Mouse (Mus musculus) ES-E14 (cell line): ENCODE measurements around the gene Slc16a10. TPM values are rescaled to one million over a fixed set of nuclear protein-coding genes. Genes with fewer than 3 reads are reported as not detected.

Source experiments
- DNase-seq: peaks from one replicate; pipeline ENCODE4 v3.0.0-alpha.2; 2013; ENCODE audit warnings: low read depth, low spot score
- H3K27ac ChIP-seq: 2 replicates; pipeline ENCODE4 v1.5.1; 2012; ENCODE audit warnings: low read depth, mild to moderate bottlenecking, low read length, moderate library complexity, mixed read lengths; ENCODE audit not compliant: poor library complexity, insufficient read depth, severe bottlenecking
- H3K36me3 ChIP-seq: 2 replicates; pipeline ENCODE4 v1.6.1; 2012; ENCODE audit warnings: mild to moderate bottlenecking, low read length, moderate library complexity, mixed read lengths; ENCODE audit not compliant: control insufficient read depth, poor library complexity, insufficient read depth, severe bottlenecking
- H3K4me1 ChIP-seq, 2 experiments: fragments of 150-350 bp in 1 of 2; sonication (generic) in 1 of 2; 2 replicates each; pipeline ENCODE4 v1.6.1; 2012; ENCODE audit warnings: low read length in 2 of 2, mild to moderate bottlenecking in 1 of 2, mixed read lengths in 1 of 2; ENCODE audit not compliant: control insufficient read depth in 2 of 2, insufficient read depth in 2 of 2, poor library complexity in 1 of 2
- H3K4me3 ChIP-seq, 2 experiments: fragments of 150-350 bp in 1 of 2; sonication (generic) in 1 of 2; 2 replicates each; pipeline ENCODE4 v1.5.1; 2012; ENCODE audit warnings: low read length in 2 of 2, low read depth in 1 of 2, mild to moderate bottlenecking in 1 of 2, mixed read lengths in 1 of 2; ENCODE audit not compliant: insufficient read depth in 1 of 2, poor library complexity in 1 of 2, severe bottlenecking in 1 of 2
- H3K9ac ChIP-seq: 2 replicates; pipeline ENCODE4 v1.6.1; 2012; ENCODE audit warnings: low read depth, mild to moderate bottlenecking, low read length, mixed read lengths; ENCODE audit not compliant: poor library complexity, insufficient read depth, severe bottlenecking
- H3K9me3 ChIP-seq: fragments of 150-350 bp; sonication (generic); 2 replicates; pipeline ENCODE4 v1.6.1; 2012; ENCODE audit warnings: low read depth, mild to moderate bottlenecking, low read length; ENCODE audit not compliant: control insufficient read depth, insufficient read depth
- CHD2 ChIP-seq: IDR thresholded peaks from 2 replicates; pipeline ENCODE4 v1.6.1; 2014; ENCODE audit warnings: mild to moderate bottlenecking, low read depth, low read length, inconsistent platforms
- HCFC1 ChIP-seq: IDR thresholded peaks from 2 replicates; pipeline ENCODE4 v1.6.1; 2012; ENCODE audit warnings: low read length, inconsistent platforms, borderline replicate concordance; ENCODE audit not compliant: insufficient read depth
- MAFK ChIP-seq: IDR thresholded peaks from 2 replicates; pipeline ENCODE4 v1.6.1; 2014; ENCODE audit warnings: mild to moderate bottlenecking, low read depth, low read length, inconsistent platforms; ENCODE audit not compliant: insufficient read depth
- ZC3H11A ChIP-seq: IDR thresholded peaks from 2 replicates; pipeline ENCODE4 v1.6.1; 2012; ENCODE audit warnings: low read depth, mild to moderate bottlenecking, inconsistent platforms, low read length, borderline replicate concordance
- ZNF384 ChIP-seq: IDR thresholded peaks from 2 replicates; pipeline ENCODE4 v1.6.1; 2012; ENCODE audit warnings: low read depth, low read length, inconsistent platforms
- in situ Hi-C, 2 experiments: fragments of 600-800 bp; cut with MboI; formaldehyde crosslinking; loops; one replicate each; pipeline ENCODE4 v1.15.1; 2025; ENCODE audit warnings: low sequenced_read_pairs in 2 of 2, inconsistent platforms in 1 of 2; ENCODE audit not compliant: unreplicated experiment in 2 of 2
- total RNA-seq: library from RNA; depleted of rRNA; stranded (reverse); fragments of 300-350 nt; gene quantifications from 2 replicates; pipeline ENCODE4 v1.2.3, GENCODE M21; 2012

Slc16a10 gene
- total RNA-seq, 1 experiment: 6.2 TPM

GRCm38 (mm10) chr10:40188831-40189230, 46.8 kb upstream of the Slc16a10 start:
- in situ Hi-C loops: no loop called here
- TF ChIP-seq ZC3H11A (no peak), CHD2 (no peak), ZNF384 (no peak), MAFK (no peak), HCFC1 (no peak)
- no peaks in the 10 kb centered on the region for H3K9me3 ChIP-seq
- H3K9ac ChIP-seq: no peak overlapping the region
- no peak for DNase-seq
- no peak overlapping the region for H3K27ac ChIP-seq
- no peaks in the 10 kb centered on the region for H3K4me1 ChIP-seq
- H3K4me3 ChIP-seq: no peak overlapping the region
- no peaks in the 10 kb centered on the region for H3K36me3 ChIP-seq

GRCm38 (mm10) chr10:40185956-40186355, 43.9 kb upstream of the Slc16a10 start:
- no peak for TF ChIP-seq ZNF384
- no peak overlapping the region for H3K4me3 ChIP-seq
- no peak overlapping the region for H3K27ac ChIP-seq
- no peak for DNase-seq
- no peaks in the 10 kb centered on the region for H3K9me3 ChIP-seq
- no peaks in the 10 kb centered on the region for H3K36me3 ChIP-seq
- H3K9ac ChIP-seq: no peak overlapping the region
- no peaks in the 10 kb centered on the region for H3K4me1 ChIP-seq
- in situ Hi-C loops: no loop called here

GRCm38 (mm10) chr10:40180011-40180410, 38.0 kb upstream of the Slc16a10 start:
- Histone ChIP-seq H3K9me3 (no peaks in the 10 kb centered on the region), H3K4me3 (no peak overlapping the region), H3K4me1 (no peaks in the 10 kb centered on the region), H3K27ac (no peak overlapping the region), H3K9ac (no peak overlapping the region), H3K36me3 (no peaks in the 10 kb centered on the region)
- TF ChIP-seq CHD2 (no peak), HCFC1 (no peak), MAFK (no peak), ZC3H11A (no peak), ZNF384 (no peak)
- in situ Hi-C loops: no loop called here
- DNase-seq: no peak

- no peak for DNase-seq
- no peak overlapping the region for H3K9ac ChIP-seq
- no peak for TF ChIP-seq ZNF384
- no peak for TF ChIP-seq ZC3H11A
- TF ChIP-seq CHD2: no peak
- no peaks in the 10 kb centered on the region for H3K4me1 ChIP-seq
- in situ Hi-C loops: no loop called here
- no peaks in the 10 kb centered on the region for H3K9me3 ChIP-seq
- H3K4me3 ChIP-seq: no peak overlapping the region
- no peaks in the 10 kb centered on the region for H3K36me3 ChIP-seq
- H3K27ac ChIP-seq: no peak overlapping the region
These were observed 37.1 kb upstream of the Slc16a10 start for GRCm38 (mm10) chr10:40179142-40179541.

GRCm38 (mm10) chr10:40177323-40177962, 35.4 kb upstream of the Slc16a10 start:
- H3K9ac ChIP-seq: no peak overlapping the region
- no peak overlapping the region for H3K27ac ChIP-seq
- in situ Hi-C loops: no loop called here
- H3K9me3 ChIP-seq: no peaks in the 10 kb centered on the region
- DNase-seq: no peak
- H3K4me1 ChIP-seq: no peaks in the 10 kb centered on the region
- TF ChIP-seq ZC3H11A (no peak), HCFC1 (no peak), CHD2 (no peak), ZNF384 (no peak), MAFK (no peak)
- H3K36me3 ChIP-seq: no peaks in the 10 kb centered on the region
- H3K4me3 ChIP-seq: no peak overlapping the region
